Mouse (Mus musculus): ENCODE results near the gene Shmt2. TPM values are rescaled to one million over a fixed set of nuclear protein-coding genes. Genes with fewer than 3 reads are reported as not detected.

The Shmt2 gene
- polyA plus RNA-seq, 1 experiment from 2014 or later, result 89.6 TPM

- no peak for ATAC-seq
- H3K4me1 ChIP-seq, result 0 out of 2 replicates have a peak, but pooled peaks cover 8% of the 10 kb centered on the region
Observed at GRCm38 (mm10) chr10:127546505-127546904, 24.3 kb upstream of the Shmt2 start.

DNA sequence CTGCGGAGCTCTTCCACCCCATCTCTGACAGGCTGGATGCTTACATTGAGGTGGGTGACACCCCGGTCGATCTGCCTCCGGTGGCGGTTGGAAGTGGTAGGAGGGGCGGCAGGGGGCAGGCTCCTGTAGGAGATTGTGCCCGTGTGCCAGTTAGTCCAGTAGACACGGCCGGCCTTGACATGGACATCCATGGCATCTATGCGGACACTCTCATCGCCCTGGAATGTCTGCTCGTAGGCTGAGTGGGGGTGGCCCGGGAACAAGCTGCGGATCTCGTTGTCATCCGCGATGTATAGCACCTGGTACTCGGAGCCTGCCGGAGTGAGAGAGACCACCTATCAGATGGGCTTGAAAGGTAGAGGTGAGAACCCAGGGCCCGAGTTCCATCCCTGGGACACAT, 22.1 kb upstream of the Shmt2 start:
- no peak overlapping the region for H3K27ac ChIP-seq
- no peak for ATAC-seq
- no peak overlapping the region for H3K9ac ChIP-seq
- H3K4me2 ChIP-seq, result no peak overlapping the region
- H3K4me1 ChIP-seq, result 0 out of 2 replicates have a peak, but pooled peaks cover 8% of the 10 kb centered on the region
- H3K36me3 ChIP-seq (ENCODE audit: poor library complexity, severe bottlenecking), result peaks cover 100% of the 10 kb centered on the region
- 96% methylated on average over 20 of the region's 20 CpGs for WGBS
- no peaks in the 10 kb centered on the region for H3K9me3 ChIP-seq (replicated peaks)
- H3K27me3 ChIP-seq, result no peaks in the 10 kb centered on the region
- H3K4me3 ChIP-seq, result no peak overlapping the region

More at GRCm38 (mm10) chr10:127546505-127546904, 24.3 kb upstream of the Shmt2 start:
- Histone ChIP-seq H3K4me2 (no peak overlapping the region), H3K9me3 (replicated peaks) (no peaks in the 10 kb centered on the region), H3K9ac (no peak overlapping the region), H3K36me3 (ENCODE audit: poor library complexity, severe bottlenecking) (peaks cover 100% of the 10 kb centered on the region), H3K27ac (no peak overlapping the region), H3K27me3 (no peaks in the 10 kb centered on the region), H3K4me3 (no peak overlapping the region)
- 89% methylated on average over 7 of the region's 7 CpGs for WGBS

DNA sequence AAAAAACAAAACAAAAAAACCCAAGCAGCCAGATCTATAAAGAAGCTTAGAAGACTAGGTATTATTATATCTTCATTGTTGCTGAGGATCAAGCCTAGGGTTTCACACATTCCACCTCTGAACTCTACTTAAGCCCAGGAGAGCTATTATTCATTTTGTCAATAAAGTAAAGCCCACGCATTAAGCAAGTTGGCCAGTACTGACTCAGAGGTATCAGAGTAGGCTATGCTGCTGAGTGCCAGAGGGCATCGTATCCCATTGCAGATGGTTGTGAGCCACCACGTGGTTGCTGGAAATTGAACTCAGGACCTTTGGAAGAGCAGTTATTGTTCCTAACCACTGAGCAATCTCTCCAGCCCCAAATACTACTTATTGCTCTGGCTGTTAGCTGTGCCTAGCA, 21.7 kb upstream of the Shmt2 start:
- Histone ChIP-seq H3K27me3 (no peaks in the 10 kb centered on the region), H3K4me1 (0 out of 2 replicates have a peak, but pooled peaks cover 8% of the 10 kb centered on the region), H3K9ac (no peak overlapping the region), H3K27ac (no peak overlapping the region), H3K4me2 (no peak overlapping the region), H3K4me3 (no peak overlapping the region), H3K36me3 (ENCODE audit: poor library complexity, severe bottlenecking) (peaks cover 100% of the 10 kb centered on the region), H3K9me3 (replicated peaks) (no peaks in the 10 kb centered on the region)
- 92% methylated on average over 3 of the region's 3 CpGs for WGBS
- ATAC-seq, result no peak

GRCm38 (mm10) chr10:127542720-127543119, 20.5 kb upstream of the Shmt2 start:
- H3K9me3 ChIP-seq (replicated peaks), result no peaks in the 10 kb centered on the region
- H3K4me3 ChIP-seq, result no peak overlapping the region
- 41% methylated on average over 6 of the region's 6 CpGs for WGBS
- peaks cover 9% of the 10 kb centered on the region; the same call in 1 of the 2 replicates for H3K4me1 ChIP-seq
- H3K27me3 ChIP-seq, result no peaks in the 10 kb centered on the region
- H3K27ac ChIP-seq, result peak overlapping the region; percentile 31; the same call in 1 of the 2 replicates
- no peak overlapping the region for H3K9ac ChIP-seq
- ATAC-seq, result no peak
- no peak overlapping the region for H3K4me2 ChIP-seq
- H3K36me3 ChIP-seq (ENCODE audit: poor library complexity, severe bottlenecking), result peaks cover 96% of the 10 kb centered on the region

- no peak overlapping the region for H3K4me3 ChIP-seq
- no peaks in the 10 kb centered on the region for H3K9me3 ChIP-seq (replicated peaks)
- ATAC-seq, result no peak
- 70% methylated on average over 13 of the region's 13 CpGs for WGBS
- H3K4me1 ChIP-seq, result peaks cover 13% of the 10 kb centered on the region
- no peak overlapping the region for H3K9ac ChIP-seq
- H3K27ac ChIP-seq, result peak overlapping the region; percentile 31; the same call in 1 of the 2 replicates
- H3K36me3 ChIP-seq (ENCODE audit: poor library complexity, severe bottlenecking), result peaks cover 89% of the 10 kb centered on the region
- no peak overlapping the region for H3K4me2 ChIP-seq
- no peaks in the 10 kb centered on the region for H3K27me3 ChIP-seq
Observed at GRCm38 (mm10) chr10:127542084-127542483, 19.8 kb upstream of the Shmt2 start.

DNA sequence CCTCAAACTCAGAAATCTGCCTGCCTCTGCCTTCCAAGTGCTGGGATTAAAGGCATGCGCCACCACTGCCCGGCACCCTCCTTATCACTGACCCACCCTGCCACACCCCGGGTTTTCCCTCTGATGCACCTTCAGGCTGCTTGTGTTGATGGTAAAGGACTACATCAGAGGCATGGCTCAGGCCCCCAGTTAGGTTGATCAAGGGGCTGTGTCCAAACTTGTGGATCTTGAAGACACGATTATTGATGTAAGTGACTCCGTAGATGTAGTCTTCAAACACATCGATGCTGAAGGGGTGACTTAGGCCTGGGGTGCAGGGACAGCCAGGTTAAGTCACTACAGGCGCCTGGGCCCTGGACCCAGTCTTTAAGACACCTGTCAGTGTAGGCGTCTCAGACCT, 19.3 kb upstream of the Shmt2 start:
- H3K9me3 ChIP-seq (replicated peaks), result no peaks in the 10 kb centered on the region
- H3K27ac ChIP-seq, result no peak overlapping the region
- no peak overlapping the region for H3K4me3 ChIP-seq
- H3K36me3 ChIP-seq (ENCODE audit: poor library complexity, severe bottlenecking), result peaks cover 84% of the 10 kb centered on the region
- no peak for ATAC-seq
- H3K4me1 ChIP-seq, result peaks cover 19% of the 10 kb centered on the region
- H3K4me2 ChIP-seq, result no peak overlapping the region
- H3K9ac ChIP-seq, result no peak overlapping the region
- 96% methylated on average over 8 of the region's 8 CpGs for WGBS
- peaks cover under 1% of the 10 kb centered on the region; the same call in 1 of the 2 replicates for H3K27me3 ChIP-seq

DNA sequence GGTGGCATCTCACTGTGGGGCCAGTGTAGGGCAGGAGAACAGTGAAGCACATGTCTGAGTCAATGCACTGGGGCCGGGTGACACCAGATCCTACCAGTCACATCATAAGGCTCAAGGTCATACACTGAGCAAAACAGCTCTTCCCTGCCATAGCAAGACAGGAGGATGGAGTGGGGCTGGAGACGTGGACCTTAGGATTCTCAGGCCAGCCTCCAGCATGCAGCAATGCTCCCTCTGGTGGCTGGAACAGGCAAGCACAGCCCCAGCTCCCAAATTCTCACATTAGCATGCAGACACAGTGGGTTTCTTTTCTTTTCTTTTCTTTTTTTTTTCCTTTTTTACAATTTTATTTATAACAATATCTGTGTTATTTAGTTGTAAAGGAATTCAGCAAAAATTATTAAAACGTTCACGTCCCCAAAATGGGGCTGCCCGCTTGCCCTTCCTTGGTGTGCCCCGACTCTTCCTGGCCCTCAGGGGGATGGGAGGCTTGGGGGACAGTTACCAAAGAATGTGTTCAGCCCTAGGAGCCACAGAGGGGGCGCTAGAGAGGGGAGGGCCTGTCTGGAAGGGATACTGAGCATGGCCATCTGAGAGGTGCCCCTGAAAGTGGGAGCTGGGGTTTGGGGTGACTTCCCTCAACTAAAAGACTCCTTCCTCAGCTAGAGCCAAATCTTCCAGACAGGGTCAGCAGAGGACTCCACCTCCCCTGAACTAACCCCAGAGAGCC, 15.8 kb upstream of the Shmt2 start:
- peak; percentile 44 for ATAC-seq
- 20% methylated on average over 7 of the region's 7 CpGs for WGBS
- H3K9me3 ChIP-seq (replicated peaks), result no peaks in the 10 kb centered on the region
- H3K4me1 ChIP-seq, result peaks cover 51% of the 10 kb centered on the region
- H3K36me3 ChIP-seq (ENCODE audit: poor library complexity, severe bottlenecking), result peaks cover 49% of the 10 kb centered on the region
- no peak overlapping the region for H3K4me3 ChIP-seq
- peak overlapping the region; percentile 38 for H3K27ac ChIP-seq
- peaks cover 35% of the 10 kb centered on the region for H3K27me3 ChIP-seq
- H3K4me2 ChIP-seq, result no peak overlapping the region
- no peak overlapping the region for H3K9ac ChIP-seq

DNA sequence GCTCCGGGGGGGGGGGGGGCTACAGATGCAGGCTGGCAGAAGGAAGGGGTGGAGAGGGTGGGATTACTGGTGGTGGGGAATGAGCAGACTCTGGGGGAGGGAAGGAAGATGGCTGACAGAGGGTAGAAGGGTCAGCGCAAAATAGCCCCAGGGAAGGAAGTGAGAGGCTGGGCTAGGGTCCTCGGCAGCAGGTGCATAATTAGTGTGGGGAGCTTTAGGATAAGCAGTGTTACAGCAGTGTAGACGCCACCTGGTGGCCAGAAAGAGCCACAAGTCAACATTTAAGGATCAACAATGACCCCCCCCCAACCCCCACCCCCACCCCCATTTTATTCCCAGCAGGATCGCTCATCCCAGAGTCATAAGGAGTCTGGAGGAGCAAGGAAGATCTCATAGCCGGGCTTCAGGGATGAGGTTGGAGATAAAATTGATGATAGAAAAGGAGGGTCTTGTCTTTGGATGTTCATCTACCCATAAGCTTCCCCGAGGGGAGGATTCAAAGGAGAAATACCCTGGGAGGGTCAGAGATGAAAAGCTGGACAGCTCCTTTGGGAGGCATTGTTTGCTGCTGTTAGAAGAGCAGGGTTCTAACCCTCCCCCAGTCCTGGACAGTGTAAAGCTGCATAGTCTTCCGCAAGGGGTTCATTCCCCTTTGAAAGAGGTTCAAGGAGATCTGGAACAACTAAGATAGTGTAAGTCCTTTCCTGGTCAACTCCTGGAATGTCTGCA, 14.5 kb upstream of the Shmt2 start:
- ATAC-seq, result peak; percentile 53
- Histone ChIP-seq H3K27me3 (peaks cover 48% of the 10 kb centered on the region), H3K27ac (peak overlapping the region; percentile 37; the same call in 1 of the 2 replicates), H3K4me1 (peaks cover 54% of the 10 kb centered on the region), H3K4me2 (peak overlapping the region; percentile 32), H3K4me3 (no peak overlapping the region), H3K36me3 (ENCODE audit: poor library complexity, severe bottlenecking) (peaks cover 36% of the 10 kb centered on the region), H3K9me3 (replicated peaks) (no peaks in the 10 kb centered on the region), H3K9ac (no peak overlapping the region)
- WGBS, result 13% methylated on average over 8 of the region's 8 CpGs

DNA sequence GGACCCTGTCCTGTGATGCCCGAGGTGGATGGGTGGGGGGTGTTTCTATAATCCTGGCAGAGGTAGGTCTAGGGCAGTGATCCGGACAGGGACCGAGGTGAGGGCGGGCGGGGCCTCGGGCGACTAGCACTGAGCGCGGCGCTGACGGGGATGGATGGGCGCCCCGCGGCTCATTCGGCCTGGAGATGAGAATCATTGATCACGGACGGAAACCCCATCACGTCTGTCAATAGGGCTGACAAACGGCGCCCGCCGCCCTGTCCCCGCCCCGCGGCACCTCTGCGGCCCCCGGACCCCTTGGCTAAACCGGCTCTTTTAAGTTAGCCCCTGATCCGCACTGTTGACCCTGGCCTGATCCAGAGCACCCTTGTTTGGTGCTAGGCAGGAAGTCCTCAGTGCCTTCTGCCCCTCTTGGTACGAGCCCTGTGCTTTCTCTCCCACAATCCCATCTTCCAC, 12.7 kb upstream of the Shmt2 start:
- Histone ChIP-seq H3K4me2 (peak overlapping the region; percentile 83), H3K27ac (peak overlapping the region; percentile 61), H3K27me3 (peaks cover 66% of the 10 kb centered on the region), H3K9ac (peak overlapping the region; percentile 56), H3K4me1 (peaks cover 71% of the 10 kb centered on the region), H3K36me3 (ENCODE audit: poor library complexity, severe bottlenecking) (peaks cover 18% of the 10 kb centered on the region), H3K4me3 (peak overlapping the region; percentile 52), H3K9me3 (replicated peaks) (no peaks in the 10 kb centered on the region)
- ATAC-seq, result no peak
- WGBS, result under 1% methylated on average over 28 of the region's 30 CpGs

DNA sequence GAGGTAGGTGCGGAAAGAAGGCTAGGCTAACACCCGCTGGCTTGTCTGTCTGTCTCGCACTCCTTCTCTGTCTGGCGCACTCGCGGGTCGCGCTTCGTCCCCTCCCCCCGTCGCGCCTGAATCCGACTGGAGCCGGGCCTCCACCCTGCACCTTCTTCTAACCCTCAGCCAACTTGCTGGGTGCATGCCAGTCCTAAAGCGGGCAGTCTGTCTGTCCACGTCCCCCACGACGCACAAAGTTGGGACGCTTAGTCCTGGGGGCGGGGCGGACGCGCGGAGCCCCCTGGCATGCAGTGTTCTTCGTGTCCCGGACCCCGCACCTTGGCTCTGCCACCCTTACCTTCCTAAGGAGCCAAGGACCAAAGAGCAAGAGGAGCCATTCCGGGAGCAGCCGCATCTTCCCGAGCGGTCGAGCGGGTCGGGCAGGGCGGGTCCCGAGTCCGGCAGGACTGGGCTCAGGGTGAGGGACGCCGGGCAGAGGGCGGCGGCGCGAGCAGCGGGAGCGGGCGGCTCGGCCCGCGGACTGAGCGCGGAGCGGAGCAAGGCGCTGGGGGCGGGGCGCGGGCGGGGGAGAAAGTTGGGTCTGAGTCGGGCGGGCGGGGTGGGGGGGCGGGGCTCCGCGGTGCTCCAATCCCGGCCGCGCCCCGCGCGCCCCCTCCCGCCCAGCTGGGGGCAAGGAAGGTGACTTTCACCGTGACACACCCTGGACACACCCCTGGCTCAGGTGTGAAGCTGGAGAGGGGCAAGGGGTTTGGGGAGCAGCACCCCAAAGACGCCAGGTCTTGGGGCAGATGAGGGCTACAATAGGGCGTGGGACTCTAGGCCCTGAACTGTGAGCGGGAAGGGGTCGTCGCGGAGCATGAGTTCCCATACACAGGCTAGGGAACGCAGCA, 12.0 kb upstream of the Shmt2 start, which contains the start of gene Nxph4:
TSS of gene Nxph4 (minus strand) at position 524 of the 893 bp plus-strand sequence.
- peak within 1 kb of the TSS; percentile 83 for H3K4me2 ChIP-seq
- H3K36me3 ChIP-seq (ENCODE audit: poor library complexity, severe bottlenecking), result peaks cover 11% of the 10 kb centered on the region
- WGBS, result under 1% methylated on average over 51 of the region's 78 CpGs
- H3K9ac ChIP-seq, result peak within 1 kb of the TSS; percentile 73
- no peak for ATAC-seq
- peak within 1 kb of the TSS; percentile 61 for H3K27ac ChIP-seq
- H3K4me3 ChIP-seq, result peak within 1 kb of the TSS; percentile 52
- no peaks in the 10 kb centered on the region for H3K9me3 ChIP-seq (replicated peaks)
- H3K4me1 ChIP-seq, result peaks cover 78% of the 10 kb centered on the region
- peaks cover 73% of the 10 kb centered on the region for H3K27me3 ChIP-seq

DNA sequence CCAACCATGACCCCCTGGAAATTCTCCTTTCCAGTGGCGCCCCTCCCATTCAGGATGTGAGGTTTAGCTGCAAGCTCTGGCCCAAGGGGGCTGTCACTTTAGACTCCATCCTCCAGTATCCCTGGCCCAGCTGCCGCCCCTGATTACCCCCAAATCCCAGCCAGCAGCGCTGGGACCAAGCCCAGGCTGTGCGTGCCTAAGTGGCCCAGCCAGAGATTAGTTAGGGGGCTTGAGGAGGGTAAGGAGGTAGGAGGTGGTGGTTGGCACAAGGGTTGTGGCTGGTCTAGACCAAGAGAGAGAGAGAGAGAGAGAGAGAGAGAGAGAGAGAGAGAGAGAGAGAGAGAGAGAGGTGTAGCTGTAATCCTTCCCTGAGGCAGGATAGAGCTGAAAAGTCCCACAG, 9.3 kb upstream of the Shmt2 start:
- peaks cover 94% of the 10 kb centered on the region for H3K4me1 ChIP-seq
- WGBS, result 0% methylated on average over 4 of the region's 4 CpGs
- H3K9ac ChIP-seq, result peak overlapping the region; percentile 34; the same call in 1 of the 2 replicates
- H3K9me3 ChIP-seq (replicated peaks), result no peaks in the 10 kb centered on the region
- ATAC-seq, result no peak
- peak overlapping the region; percentile 83 for H3K4me2 ChIP-seq
- peaks cover 100% of the 10 kb centered on the region for H3K27me3 ChIP-seq
- H3K27ac ChIP-seq, result peak overlapping the region; percentile 66; the same call in 1 of the 2 replicates
- peak overlapping the region; percentile 28 for H3K4me3 ChIP-seq
- H3K36me3 ChIP-seq (ENCODE audit: poor library complexity, severe bottlenecking), result no peaks in the 10 kb centered on the region

Data from forebrain, embryonic 13.5 days (tissue).